Mouse (Mus musculus): ENCODE data around the gene Tspan14.

The Tspan14 gene

GRCm38 (mm10) chr14:40885225-40885624, 81.4 kb downstream of the Tspan14 start:
- DNase-seq (ENCODE audit: low spot score in 2 of 2) = peak; percentile 44 to 72

- DNase-seq (ENCODE audit: low spot score in 2 of 2) = no peak
Observed at GRCm38 (mm10) chr14:40874565-40874964, 92.0 kb downstream of the Tspan14 start.

- DNase-seq (ENCODE audit: low spot score in 2 of 2) = no peak
Observed at GRCm38 (mm10) chr14:40873961-40874360, 92.6 kb downstream of the Tspan14 start.

- DNase-seq (ENCODE audit: low spot score in 2 of 2) = no peak
Observed at GRCm38 (mm10) chr14:40870598-40870997, 96.0 kb downstream of the Tspan14 start.

GRCm38 (mm10) chr14:40864811-40865514, 101.6 kb downstream of the Tspan14 start:
- no peak for DNase-seq (ENCODE audit: low spot score in 2 of 2)

- DNase-seq (ENCODE audit: low spot score in 2 of 2) = no peak
Observed at GRCm38 (mm10) chr14:40863659-40864058, 102.9 kb downstream of the Tspan14 start.

- DNase-seq (ENCODE audit: low spot score in 2 of 2) = no peak
Observed at GRCm38 (mm10) chr14:40863022-40863421, 103.6 kb downstream of the Tspan14 start.
